Mouse (Mus musculus): ENCODE measurements around the gene Grm4.

The Grm4 gene

GRCm38 (mm10) chr17:27554062-27554960 is 33.1 kb upstream of the Grm4 start:
- in situ Hi-C loops (cut with MboI; ENCODE audit: low pct_unique_long_range_greater_than_20kb in 1 of 2, low sequenced_read_pairs in 2 of 2, unreplicated experiment in 1 of 2) = no loop called here

DNA sequence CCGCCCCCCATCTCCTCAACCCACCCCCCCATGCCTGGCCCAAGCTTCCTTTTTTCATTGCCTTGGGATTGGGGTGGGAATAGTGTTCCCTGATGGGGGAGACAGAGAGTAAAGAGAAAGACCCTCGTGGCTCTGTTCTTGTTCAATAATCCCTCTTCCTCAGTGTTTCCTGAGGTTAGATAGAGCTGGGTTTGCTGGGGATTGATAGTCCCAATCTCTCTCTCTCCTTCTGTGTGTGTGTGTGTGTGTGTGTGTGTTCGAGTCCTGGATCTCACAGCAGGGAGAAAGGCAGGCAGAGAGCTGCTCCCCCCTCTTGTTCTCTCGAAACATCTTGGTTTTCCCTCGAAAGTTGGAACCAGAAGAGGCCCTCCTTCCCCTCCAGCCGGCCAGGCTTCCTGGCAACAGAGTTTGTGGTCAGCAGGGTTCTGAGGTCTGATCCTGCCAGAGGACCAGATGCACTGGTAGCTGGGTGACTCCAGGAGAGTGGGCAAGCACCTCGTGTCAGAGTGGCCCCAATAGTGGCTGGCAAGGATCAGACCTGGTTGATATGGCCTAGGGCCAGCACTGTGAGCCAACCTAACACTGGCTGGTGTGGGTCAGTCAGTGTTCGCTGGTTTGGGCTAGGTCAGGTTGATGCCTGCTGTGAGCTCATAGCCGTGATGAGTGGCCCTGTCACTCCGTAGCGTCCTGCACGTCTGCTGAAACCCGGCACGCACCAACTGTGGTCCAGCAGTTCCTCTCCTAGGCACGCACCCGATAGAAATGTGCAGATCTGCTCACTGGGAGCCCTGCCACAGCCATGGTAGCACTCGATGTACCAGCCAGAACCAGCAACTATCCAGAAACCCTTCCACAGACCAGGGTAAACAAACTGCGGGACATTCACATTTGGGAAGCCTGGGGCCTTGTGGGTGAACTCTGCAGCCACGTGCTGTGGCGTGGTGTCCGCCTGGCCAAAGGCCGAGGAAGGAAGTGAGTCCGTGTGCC is 31.3 kb upstream of the Grm4 start:
- in situ Hi-C loops (cut with MboI; ENCODE audit: low pct_unique_long_range_greater_than_20kb in 1 of 2, low sequenced_read_pairs in 2 of 2, unreplicated experiment in 1 of 2) = no loop called here

- in situ Hi-C loops (cut with MboI; ENCODE audit: low pct_unique_long_range_greater_than_20kb in 1 of 2, low sequenced_read_pairs in 2 of 2, unreplicated experiment in 1 of 2) = no loop called here
These were observed 30.3 kb upstream of the Grm4 start for GRCm38 (mm10) chr17:27551393-27551940.

DNA sequence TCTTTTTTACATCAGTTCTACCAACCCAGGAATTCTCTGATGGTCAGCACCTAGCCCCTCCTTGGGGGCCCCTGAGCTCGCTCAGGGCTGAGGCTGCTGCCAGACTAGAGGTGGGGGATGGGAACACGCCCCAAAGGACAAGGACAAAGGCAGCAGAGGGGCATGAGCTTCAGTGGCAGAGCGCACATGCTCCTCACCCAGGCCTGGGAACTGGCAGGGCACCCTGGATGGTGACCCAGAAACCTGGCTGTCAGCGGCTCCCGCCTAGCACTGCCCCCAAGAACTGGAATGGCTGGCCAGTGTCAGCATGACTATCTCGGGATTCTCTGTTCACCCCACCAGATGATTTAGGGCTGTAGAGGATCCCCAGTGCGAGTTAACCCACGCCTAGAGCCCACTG is 28.0 kb upstream of the Grm4 start:
- in situ Hi-C loops (cut with MboI; ENCODE audit: low pct_unique_long_range_greater_than_20kb in 1 of 2, low sequenced_read_pairs in 2 of 2, unreplicated experiment in 1 of 2) = loop anchor here in 1 of 2 experiments (10.0 kb wide), 1 partner anchor 96 kb away; no protein-coding TSS in a partner anchor

GRCm38 (mm10) chr17:27547253-27547868 is 26.2 kb upstream of the Grm4 start:
- in situ Hi-C loops (cut with MboI; ENCODE audit: low pct_unique_long_range_greater_than_20kb in 1 of 2, low sequenced_read_pairs in 2 of 2, unreplicated experiment in 1 of 2) = loop anchor here in 1 of 2 experiments (10.0 kb wide), 1 partner anchor 97 kb away; no protein-coding TSS in a partner anchor

- in situ Hi-C loops (cut with MboI; ENCODE audit: low pct_unique_long_range_greater_than_20kb in 1 of 2, low sequenced_read_pairs in 2 of 2, unreplicated experiment in 1 of 2) = loop anchor here in 1 of 2 experiments (10.0 kb wide), 1 partner anchor 98 kb away; no protein-coding TSS in a partner anchor
These were observed 25.4 kb upstream of the Grm4 start for GRCm38 (mm10) chr17:27546574-27547085.

DNA sequence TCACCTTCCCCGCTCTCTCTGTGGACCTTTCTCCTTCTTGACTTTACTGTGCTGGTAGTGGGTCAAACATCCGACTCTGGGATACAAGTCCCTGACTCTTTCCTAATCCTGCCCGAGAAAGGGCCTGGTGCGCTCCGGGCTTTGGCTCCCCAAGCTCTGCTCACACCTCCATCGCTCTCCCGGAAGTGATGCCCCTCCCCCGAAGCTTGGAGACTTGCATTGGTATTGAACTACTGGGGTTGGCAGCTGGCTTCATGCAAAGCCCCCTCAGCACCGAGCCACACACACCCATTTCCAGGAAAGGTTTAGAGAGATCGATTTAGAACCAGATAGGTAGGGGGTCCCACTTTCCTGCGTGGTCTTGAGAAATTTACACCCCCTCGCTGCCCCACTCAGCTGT is 24.8 kb upstream of the Grm4 start:
- in situ Hi-C loops (cut with MboI; ENCODE audit: low pct_unique_long_range_greater_than_20kb in 1 of 2, low sequenced_read_pairs in 2 of 2, unreplicated experiment in 1 of 2) = loop anchor here in 1 of 2 experiments (10.0 kb wide), 1 partner anchor 99 kb away; no protein-coding TSS in a partner anchor

- in situ Hi-C loops (cut with MboI; ENCODE audit: low pct_unique_long_range_greater_than_20kb in 1 of 2, low sequenced_read_pairs in 2 of 2, unreplicated experiment in 1 of 2) = loop anchor here in 1 of 2 experiments (10.0 kb wide), 1 partner anchor 100 kb away; no protein-coding TSS in a partner anchor
These were observed 23.3 kb upstream of the Grm4 start for GRCm38 (mm10) chr17:27544551-27544950.

DNA sequence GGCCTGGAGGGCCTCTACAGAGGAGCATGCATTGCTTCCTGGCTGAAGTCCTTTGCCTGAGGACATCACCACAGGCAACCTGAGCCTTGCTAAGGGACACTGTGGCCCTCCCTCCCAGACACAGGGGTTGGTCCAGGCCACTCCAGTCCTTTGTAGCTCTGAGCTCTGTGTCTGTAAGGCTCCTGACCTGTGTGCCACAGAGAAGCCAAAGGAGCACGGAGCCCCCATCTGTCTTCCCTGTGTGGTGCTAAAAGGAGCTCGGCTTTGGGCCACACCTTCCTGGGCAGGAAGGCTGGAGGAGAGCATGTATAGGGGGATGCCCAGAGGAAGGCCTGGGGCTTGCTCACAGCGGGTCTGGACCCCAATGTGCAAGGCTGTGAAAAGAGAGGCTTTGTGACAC is 20.8 kb upstream of the Grm4 start:
- in situ Hi-C loops (cut with MboI; ENCODE audit: low pct_unique_long_range_greater_than_20kb in 1 of 2, low sequenced_read_pairs in 2 of 2, unreplicated experiment in 1 of 2) = loop anchor here in 1 of 2 experiments (10.0 kb wide), 1 partner anchor 103 kb away; no protein-coding TSS in a partner anchor

GRCm38 (mm10) chr17:27541261-27541660 is 20.1 kb upstream of the Grm4 start:
- in situ Hi-C loops (cut with MboI; ENCODE audit: low pct_unique_long_range_greater_than_20kb in 1 of 2, low sequenced_read_pairs in 2 of 2, unreplicated experiment in 1 of 2) = loop anchor here in 1 of 2 experiments (10.0 kb wide), 1 partner anchor 104 kb away; no protein-coding TSS in a partner anchor

DNA sequence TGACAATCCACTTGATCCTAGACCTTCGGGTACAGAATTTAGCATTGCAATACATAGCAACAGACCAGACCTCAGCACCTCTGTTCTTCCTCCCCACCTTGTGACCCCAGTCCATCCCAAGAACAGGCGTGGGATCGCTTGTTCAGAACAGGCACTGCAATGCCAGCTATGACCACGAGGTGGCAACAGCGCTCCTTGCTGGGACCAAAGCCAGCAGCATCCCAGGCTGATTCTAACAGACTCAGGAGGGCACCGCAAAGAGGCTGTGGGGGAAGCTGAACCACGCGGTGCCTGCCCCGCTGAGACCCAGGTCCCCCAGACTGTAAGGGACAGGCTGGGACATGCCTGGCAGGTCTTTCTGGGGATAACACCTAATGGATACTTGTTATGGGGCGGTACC is 13.5 kb upstream of the Grm4 start:
- in situ Hi-C loops (cut with MboI; ENCODE audit: low pct_unique_long_range_greater_than_20kb in 1 of 2, low sequenced_read_pairs in 2 of 2, unreplicated experiment in 1 of 2) = no loop called here

GRCm38 (mm10) chr17:27533354-27533753 is 12.2 kb upstream of the Grm4 start:
- in situ Hi-C loops (cut with MboI; ENCODE audit: low pct_unique_long_range_greater_than_20kb in 1 of 2, low sequenced_read_pairs in 2 of 2, unreplicated experiment in 1 of 2) = no loop called here

GRCm38 (mm10) chr17:27532095-27532494 is 10.9 kb upstream of the Grm4 start:
- in situ Hi-C loops (cut with MboI; ENCODE audit: low pct_unique_long_range_greater_than_20kb in 1 of 2, low sequenced_read_pairs in 2 of 2, unreplicated experiment in 1 of 2) = no loop called here

- in situ Hi-C loops (cut with MboI; ENCODE audit: low pct_unique_long_range_greater_than_20kb in 1 of 2, low sequenced_read_pairs in 2 of 2, unreplicated experiment in 1 of 2) = loop anchor here (10.0 kb wide), 2 partner anchors 134 to 274 kb away; no protein-coding TSS in a partner anchor
These were observed 7.6 kb upstream of the Grm4 start for GRCm38 (mm10) chr17:27528767-27529166.

DNA sequence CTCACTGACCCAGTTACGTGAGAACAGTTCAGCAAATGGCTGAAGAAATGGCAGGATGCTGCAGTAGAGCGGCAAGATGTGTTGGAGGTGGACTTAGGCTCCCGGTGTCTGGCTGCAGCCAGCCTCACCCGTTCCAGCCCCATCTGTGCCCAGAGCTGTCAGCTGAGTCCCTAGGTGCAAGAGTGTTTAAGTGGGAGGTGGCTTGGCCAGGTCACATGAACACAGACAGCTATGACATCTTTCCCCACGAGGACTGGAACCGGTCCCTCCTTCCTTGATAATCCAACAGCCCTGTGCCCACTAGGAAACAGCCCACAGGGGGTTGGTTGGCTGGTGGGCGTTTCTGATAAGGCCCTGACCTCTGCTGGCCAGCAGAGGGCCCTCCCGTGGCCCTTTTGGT is 6.8 kb upstream of the Grm4 start:
- in situ Hi-C loops (cut with MboI; ENCODE audit: low pct_unique_long_range_greater_than_20kb in 1 of 2, low sequenced_read_pairs in 2 of 2, unreplicated experiment in 1 of 2) = loop anchor here (10.0 kb wide), 2 partner anchors 133 to 273 kb away; no protein-coding TSS in a partner anchor

GRCm38 (mm10) chr17:27527188-27527587 is 6.0 kb upstream of the Grm4 start:
- in situ Hi-C loops (cut with MboI; ENCODE audit: low pct_unique_long_range_greater_than_20kb in 1 of 2, low sequenced_read_pairs in 2 of 2, unreplicated experiment in 1 of 2) = loop anchor here (10.0 kb wide), 2 partner anchors 132 to 272 kb away; no protein-coding TSS in a partner anchor

DNA sequence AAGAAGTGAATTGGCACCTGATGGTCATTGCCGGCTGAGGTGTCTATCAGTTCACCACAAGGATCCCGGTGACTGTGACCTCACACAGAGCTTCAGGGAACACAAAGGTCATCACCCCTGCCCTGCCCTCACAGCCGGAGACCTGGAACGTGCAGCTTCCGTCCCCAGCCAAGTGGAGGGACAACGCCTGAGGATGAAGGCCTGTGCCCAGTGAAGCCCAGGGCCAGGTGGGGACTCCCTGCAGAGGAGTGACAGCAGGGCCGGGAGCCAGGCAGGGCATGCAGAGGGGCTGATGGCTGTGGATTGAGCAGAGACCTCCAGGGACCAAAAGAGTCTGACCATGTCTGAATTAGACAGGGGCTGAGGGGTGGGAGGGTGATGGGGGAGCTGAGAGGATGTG is 1.9 kb upstream of the Grm4 start:
- in situ Hi-C loops (cut with MboI; ENCODE audit: low pct_unique_long_range_greater_than_20kb in 1 of 2, low sequenced_read_pairs in 2 of 2, unreplicated experiment in 1 of 2) = loop anchor here (10.0 to 25.0 kb wide), 4 partner anchors 128 to 686 kb away; partner anchors contain the start of genes Nkx2-5 (in 2 of the 2) and Ip6k3 (in 1 of the 2)

Data from mouse embryonic stem cell (cell line).